Mouse (Mus musculus): ENCODE data around the gene Spata22.
A peak's percentile ranks its signal among the peaks of the same experiment; 100 is the strongest.

The Spata22 gene

GRCm38 (mm10) chr11:73329442-73329841 is at the start of gene Spata22, which contains the start of the genes Aspa and Gm49340:
Gene Spata22, plus strand, starts transcription at chr11:73329741.
Gene Aspa, minus strand, starts transcription at chr11:73329596.
Gene Gm49340, plus strand, starts transcription at chr11:73329741.
- DNase-seq (ENCODE audit: low read depth, low spot score), result peak; percentile 93

DNA sequence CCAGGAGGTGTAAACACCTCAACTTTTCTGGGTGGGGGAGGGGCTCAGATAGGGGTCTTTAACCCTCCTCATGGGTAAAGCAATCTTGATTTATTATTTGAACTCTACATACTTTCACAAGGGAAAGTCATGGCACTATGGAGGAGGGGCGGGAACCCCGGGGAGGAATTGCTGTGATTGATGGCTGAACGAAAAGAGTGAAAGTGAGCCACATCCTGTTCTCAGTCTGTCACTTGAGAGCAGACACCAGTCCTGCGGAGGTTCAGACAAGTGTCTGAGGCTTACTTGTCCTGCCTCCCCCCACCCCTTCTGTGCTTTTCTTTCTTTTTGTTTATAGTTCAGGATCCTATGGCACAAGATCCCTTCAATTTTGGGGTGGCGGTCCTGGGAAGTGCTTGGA is 48.8 kb upstream of the Spata22 start:
- DNase-seq (ENCODE audit: low read depth, low spot score), result no peak

DNA sequence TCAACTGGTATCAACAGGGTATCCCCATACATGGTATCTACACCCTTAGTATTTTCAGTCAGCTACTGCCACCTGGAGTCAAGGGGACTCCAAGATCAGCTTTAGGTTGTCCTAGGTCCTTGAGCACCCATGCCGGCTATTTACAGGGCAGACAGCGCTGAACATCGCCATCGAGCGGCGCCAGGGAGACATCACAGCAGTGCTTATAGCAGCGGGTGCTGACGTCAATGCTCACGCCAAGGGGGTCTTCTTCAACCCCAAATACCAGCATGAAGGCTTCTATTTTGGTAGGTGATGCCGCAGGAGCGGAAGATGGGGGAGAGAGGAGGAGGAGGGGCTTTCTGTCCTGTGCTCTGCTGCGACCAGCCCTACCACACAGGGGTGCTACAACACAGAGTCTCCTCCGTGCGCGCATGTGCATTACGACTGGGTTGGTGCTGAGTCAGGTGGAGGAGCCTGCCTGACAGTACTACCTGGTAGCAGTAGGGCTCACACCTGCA is 48.0 kb upstream of the Spata22 start:
- peak; percentile 86 for DNase-seq (ENCODE audit: low read depth, low spot score)

GRCm38 (mm10) chr11:73283369-73283768 is 46.2 kb upstream of the Spata22 start:
- no peak for DNase-seq (ENCODE audit: low read depth, low spot score)

DNA sequence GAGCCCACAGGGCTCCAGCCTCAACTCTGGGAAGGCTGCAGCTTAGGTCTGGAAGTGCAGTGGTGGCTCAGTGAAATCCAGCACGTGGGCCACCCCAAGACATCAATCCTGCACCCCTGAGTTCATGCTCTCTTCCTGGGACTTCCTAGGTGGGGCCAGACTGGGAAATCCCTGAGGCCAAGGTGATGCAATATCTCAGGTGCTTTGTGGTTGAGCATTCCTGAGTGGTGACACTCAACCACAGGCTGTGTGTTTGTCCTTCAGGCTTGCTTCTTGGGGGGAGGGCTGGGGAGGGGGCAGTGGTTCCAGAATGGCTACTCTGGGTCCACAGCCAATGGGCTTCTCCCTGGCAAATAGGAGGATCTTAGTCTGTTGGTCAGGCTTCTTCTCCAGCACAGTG is 45.6 kb upstream of the Spata22 start:
- DNase-seq (ENCODE audit: low read depth, low spot score), result no peak

- DNase-seq (ENCODE audit: low read depth, low spot score), result no peak
Measured at GRCm38 (mm10) chr11:73284351-73284750, 45.2 kb upstream of the Spata22 start.

DNA sequence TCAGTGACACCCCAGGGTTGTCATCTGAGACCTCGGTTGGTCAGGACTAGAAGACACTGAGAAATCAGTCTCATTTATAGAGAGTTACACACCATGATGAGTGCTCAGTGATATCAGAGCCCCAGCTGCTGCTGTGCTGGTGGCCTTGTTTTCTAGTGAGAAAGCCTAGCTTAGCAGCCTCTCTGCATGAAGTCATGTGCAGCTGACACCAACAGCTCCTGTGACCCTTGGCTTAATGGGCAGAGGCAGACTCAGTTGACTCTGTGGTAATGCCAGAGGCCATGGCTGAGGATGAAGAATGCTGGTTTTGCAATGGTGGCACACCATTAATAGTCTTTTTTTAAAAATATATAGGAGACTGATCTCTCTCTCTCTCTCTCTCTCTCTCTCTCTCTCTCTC is 39.9 kb upstream of the Spata22 start:
- DNase-seq (ENCODE audit: low read depth, low spot score), result no peak

DNA sequence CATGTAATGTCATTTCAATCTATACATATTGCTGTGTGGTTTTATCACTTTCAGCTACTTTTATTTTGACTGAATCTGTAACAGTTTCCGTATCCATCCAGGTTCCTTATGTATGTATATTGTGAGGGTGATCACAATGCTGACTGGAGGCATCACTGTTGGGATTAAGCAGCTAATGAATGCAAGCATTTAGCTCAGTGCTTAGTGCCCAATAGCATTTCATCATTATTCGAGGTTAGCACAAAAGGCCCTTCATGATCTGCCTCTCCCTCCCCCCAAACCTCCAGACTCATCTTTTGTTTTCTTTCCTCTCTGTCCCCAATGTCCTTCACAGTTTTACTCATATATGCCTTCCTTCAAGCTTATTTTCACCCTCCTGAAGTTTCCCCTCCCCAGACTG is 26.4 kb upstream of the Spata22 start:
- DNase-seq (ENCODE audit: low read depth, low spot score), result no peak

- peak; percentile 16 for DNase-seq (ENCODE audit: low read depth, low spot score)
Measured at GRCm38 (mm10) chr11:73315961-73316360, 13.6 kb upstream of the Spata22 start.

- DNase-seq (ENCODE audit: low read depth, low spot score), result peak; percentile 94
Measured at GRCm38 (mm10) chr11:73318581-73318980, 11.0 kb upstream of the Spata22 start.

- DNase-seq (ENCODE audit: low read depth, low spot score), result peak; percentile 22
Measured at GRCm38 (mm10) chr11:73321064-73321463, 8.5 kb upstream of the Spata22 start.

DNA sequence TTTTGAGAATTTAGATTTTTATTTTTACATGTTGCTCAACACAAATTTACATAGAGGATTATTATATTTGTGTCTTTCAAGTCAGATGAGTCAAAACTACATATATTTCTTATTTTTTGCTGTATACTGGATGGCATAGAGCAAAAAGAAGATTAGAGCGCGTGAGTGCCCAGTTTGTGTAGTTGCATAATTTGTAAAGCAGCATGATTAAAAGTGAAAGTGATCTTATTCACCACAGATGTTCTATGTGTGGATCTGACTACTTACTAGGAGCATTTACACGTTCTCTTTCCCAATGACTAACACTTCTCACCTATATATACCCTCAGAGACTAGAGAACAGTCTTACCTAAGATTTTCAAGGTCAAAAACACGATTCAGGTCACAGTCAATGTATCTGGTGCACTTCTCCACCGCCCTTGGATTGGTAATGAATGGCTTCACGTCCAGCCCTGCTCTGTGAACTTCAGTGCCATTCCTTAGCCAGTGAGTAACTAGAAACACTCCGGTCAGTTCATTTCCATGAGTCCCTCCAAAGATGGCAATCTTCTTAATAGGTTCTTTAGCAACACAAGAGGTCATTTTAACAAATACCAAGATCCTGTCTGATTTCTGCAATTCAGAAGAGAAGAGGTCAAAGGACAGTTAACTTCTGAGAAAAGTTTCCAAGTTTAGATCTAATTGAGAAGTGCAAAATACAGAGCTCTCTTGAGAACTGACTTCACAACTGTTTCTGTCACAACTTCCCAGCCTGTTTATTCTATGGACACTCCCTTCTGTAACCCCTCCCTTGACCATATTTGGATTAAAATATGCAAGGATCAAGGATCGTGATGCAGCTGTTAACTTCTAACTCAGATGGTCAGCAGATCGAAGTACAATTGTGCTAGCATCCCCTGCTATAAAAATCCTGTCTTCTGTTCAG is 5.4 kb upstream of the Spata22 start:
- peak; percentile 26 for DNase-seq (ENCODE audit: low read depth, low spot score)

DNA sequence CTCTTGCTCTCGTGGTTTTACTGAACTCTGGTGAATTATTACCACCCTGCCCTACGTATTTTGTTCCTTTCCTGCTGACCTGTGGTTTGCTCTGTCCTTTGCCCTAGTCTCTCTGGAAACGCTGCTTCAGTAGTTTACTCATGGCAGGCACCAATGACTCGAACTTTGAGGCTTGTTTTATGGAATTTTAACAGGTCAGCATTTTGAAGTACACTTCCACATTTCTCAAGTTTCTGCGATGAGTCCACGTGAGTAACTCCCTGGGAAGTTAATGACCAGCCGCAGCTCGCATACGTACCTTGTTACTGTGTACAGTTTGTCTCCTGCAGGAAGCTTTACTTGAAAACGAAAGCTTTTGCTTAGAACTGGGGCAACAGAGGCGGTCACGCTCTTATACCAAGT is 3.1 kb upstream of the Spata22 start:
- DNase-seq (ENCODE audit: low read depth, low spot score), result no peak

GRCm38 (mm10) chr11:73327361-73327760 is 2.2 kb upstream of the Spata22 start:
- no peak for DNase-seq (ENCODE audit: low read depth, low spot score)

DNA sequence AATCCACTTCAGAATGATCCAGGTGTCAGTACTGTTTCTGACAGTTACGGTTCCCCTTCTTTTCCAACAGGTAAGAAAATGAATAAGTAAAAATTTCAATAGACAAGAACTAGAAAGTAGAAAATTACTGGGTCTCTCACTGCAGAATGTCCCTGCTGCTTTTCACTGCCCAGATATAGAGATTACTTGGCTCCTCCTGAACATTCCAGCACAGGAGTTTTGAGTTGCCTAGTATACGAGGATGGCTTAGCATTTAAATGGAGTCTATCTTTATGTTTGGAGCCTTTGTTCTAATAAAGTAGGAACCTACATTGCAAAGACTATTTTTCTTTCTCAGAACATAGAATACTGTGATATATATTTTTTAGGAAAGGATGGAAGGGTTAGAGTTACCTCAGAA is 3.8 kb downstream of the Spata22 start:
- DNase-seq (ENCODE audit: low read depth, low spot score), result no peak

GRCm38 (mm10) chr11:73336919-73337318 is 7.4 kb downstream of the Spata22 start:
- DNase-seq (ENCODE audit: low read depth, low spot score), result no peak

DNA sequence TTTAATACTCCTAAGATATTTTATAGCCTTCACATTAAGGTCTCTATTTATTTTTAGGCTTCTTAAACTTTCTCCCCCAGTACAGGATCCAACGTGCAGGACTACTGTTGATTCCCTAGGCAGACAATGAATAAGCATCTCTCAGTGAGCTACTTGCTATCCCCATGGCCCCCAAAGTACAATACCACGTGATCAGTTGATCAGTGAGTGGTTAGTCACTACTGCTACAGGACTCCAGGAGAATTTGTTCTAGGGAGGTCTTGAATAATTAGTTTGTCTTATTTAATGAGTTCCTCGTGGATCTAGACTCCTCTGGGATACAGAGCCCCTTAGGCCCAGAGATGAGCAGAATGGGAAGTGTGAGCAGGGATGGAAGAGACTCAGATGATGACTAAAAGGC is 20.9 kb downstream of the Spata22 start, which contains the start of gene Olfr20:
TSS of gene Olfr20 (plus strand) at position 301 of the 400 bp plus-strand sequence.
- DNase-seq (ENCODE audit: low read depth, low spot score), result no peak

- DNase-seq (ENCODE audit: low read depth, low spot score), result no peak
Measured at GRCm38 (mm10) chr11:73370946-73371345, 41.4 kb downstream of the Spata22 start, which contains the start of gene Olfr376. Gene Olfr376, plus strand, starts transcription at chr11:73371246.

- DNase-seq (ENCODE audit: low read depth, low spot score), result peak; percentile 24
Measured at GRCm38 (mm10) chr11:73395374-73395773, 65.8 kb downstream of the Spata22 start.
